Mouse (Mus musculus) fat pad, adult 2 months (tissue): ENCODE measurements around the gene Gm3248.
"Not testable (repeated sequence)": the region's sequence is repeated elsewhere in the genome, so short reads cannot be mapped to it uniquely, and the experiment has no call there.

Experiments
- DNase-seq: peaks from one replicate; pipeline ENCODE4 v3.0.0-alpha.2; 2011; ENCODE audit warnings: low read depth, low spot score; ENCODE audit errors: extremely low read depth

The Gm3248 gene

GRCm38 (mm10) chr14:5961635-5962034 lies at the start of gene Gm3248:
TSS of gene Gm3248 (minus strand) at chr14:5961745.
- DNase-seq = not testable (repeated sequence)

GRCm38 (mm10) chr14:5987136-5987535 lies 25.6 kb upstream of the Gm3248 start:
- DNase-seq = not testable (repeated sequence)

GRCm38 (mm10) chr14:5979037-5979436 lies 17.5 kb upstream of the Gm3248 start, which contains the start of gene Gm3453:
TSS of gene Gm3453 (minus strand) at chr14:5979137.
- not testable (repeated sequence) for DNase-seq

- not testable (repeated sequence) for DNase-seq
These were observed 896 bp upstream of the Gm3248 start for GRCm38 (mm10) chr14:5962441-5962840.

GRCm38 (mm10) chr14:5961102-5961501 lies 443 bp downstream of the Gm3248 start:
- DNase-seq = not testable (repeated sequence)

GRCm38 (mm10) chr14:5960479-5960878 lies 1.1 kb downstream of the Gm3248 start:
- not testable (repeated sequence) for DNase-seq

GRCm38 (mm10) chr14:5923276-5923675 lies 38.3 kb downstream of the Gm3248 start:
- not testable (repeated sequence) for DNase-seq

GRCm38 (mm10) chr14:5918330-5918942 lies 43.1 kb downstream of the Gm3248 start:
- not testable (repeated sequence) for DNase-seq

- DNase-seq = not testable (repeated sequence)
These were observed 47.8 kb downstream of the Gm3248 start for GRCm38 (mm10) chr14:5913701-5914100.
